Mouse (Mus musculus) bone marrow, adult 2 months (tissue): ENCODE data around the gene Blcap.

Source experiments
- CTCF ChIP-seq: fragments of 200-500 bp; IDR thresholded peaks from 2 replicates; pipeline ENCODE4 v1.5.1; 2011; ENCODE audit warnings: low read length, control low read depth; ENCODE audit not compliant: control insufficient read depth, insufficient read depth
- POLR2A ChIP-seq: fragments of 200-500 bp; IDR thresholded peaks from 2 replicates; pipeline ENCODE4 v1.6.1; 2011; ENCODE audit warnings: low read depth, mild to moderate bottlenecking, control low read depth, low read length, borderline replicate concordance; ENCODE audit not compliant: control insufficient read depth

DNA sequence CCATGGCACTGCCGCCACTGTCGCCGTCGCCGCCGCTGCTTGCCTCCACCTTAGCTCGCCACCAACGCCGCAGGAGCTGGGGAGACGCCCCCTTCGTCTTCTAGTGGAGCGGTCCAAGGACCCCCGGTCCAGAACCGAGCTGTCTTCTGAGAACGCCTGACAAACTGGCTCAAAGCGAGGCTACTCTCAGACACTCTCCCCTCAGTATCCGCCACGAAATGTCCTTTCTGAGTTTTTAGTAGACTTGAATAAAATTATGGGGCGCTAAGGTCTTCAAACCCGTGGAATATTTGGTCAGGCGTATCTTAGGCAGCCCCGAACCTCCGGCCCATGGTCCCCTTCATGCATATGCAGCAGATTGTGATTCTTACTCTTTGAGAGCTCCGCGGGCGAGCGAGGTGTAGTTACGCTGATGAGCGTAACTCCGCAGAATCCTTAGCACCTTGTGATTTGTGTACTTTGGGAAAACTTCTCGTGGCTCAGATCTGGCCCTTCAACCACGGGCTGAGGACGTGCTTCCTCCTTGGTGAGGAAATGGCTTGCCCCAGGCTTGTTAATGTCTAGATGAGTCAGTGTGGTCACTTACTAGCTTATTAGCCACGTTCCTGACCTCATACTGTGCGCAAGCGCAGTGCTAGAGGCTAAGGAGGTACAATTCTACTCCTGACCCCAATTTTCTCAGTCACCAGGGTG, 4.7 kb downstream of the Blcap start:
- TF ChIP-seq POLR2A (peak; percentile 56; the same call in 1 of the 2 replicates), CTCF (no peak)
